Mouse (Mus musculus): ENCODE measurements around the gene Fmo3. TPM values are rescaled to one million over a fixed set of nuclear protein-coding genes. Genes with fewer than 3 reads are reported as not detected.

Fmo3 gene
- polyA plus RNA-seq, 1 experiment from 2014 or later, result 0.08 TPM

DNA sequence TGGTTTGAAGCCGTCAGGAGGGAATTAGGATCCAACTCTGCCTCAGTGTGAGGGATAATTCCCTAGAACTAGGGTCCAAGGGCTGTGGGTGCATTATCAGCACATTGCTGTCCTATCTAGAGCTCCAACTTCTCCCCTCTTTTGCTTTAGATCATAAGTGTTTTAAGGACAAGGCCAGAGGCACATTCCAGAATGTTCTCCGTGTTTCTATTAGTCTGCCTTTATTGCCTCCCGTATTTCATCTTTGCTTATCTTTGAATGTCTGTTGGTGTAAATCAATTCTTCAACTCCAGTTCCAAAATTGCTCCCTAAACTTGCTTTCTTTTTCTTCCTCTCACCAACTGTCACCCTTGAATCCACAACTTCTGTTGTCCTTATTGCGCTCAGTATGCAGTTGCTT is 51.9 kb downstream of the Fmo3 start:
- H3K27ac ChIP-seq (ENCODE audit: low read depth), result no peak overlapping the region
- H3K9ac ChIP-seq (replicated peaks), result no peak overlapping the region
- TF ChIP-seq EP300 (IDR thresholded peaks at IDR 0.05; ENCODE audit: low read depth) (no peak), CTCF (IDR thresholded peaks at IDR 0.05; ENCODE audit: low read depth) (no peak)
- H3K4me3 ChIP-seq (ENCODE audit: low read depth, low read length), result no peak overlapping the region
- H3K4me1 ChIP-seq (ENCODE audit: insufficient read depth), result no peaks in the 10 kb centered on the region
- ATAC-seq (no peak), DNase-seq (no peak)
- WGBS (ENCODE audit: insufficient replicate concordance), result 77% methylated on average over 4 of the region's 4 CpGs
- H3K4me2 ChIP-seq (ENCODE audit: low read depth, low read length), result no peak overlapping the region
- H3K27me3 ChIP-seq (ENCODE audit: insufficient read depth, low read length), result no peaks in the 10 kb centered on the region
- H3K36me3 ChIP-seq (replicated peaks; ENCODE audit: insufficient read depth, low read length), result no peaks in the 10 kb centered on the region
- H3K9me3 ChIP-seq (ENCODE audit: low read length), result no peaks in the 10 kb centered on the region

- no peak overlapping the region for H3K4me3 ChIP-seq (ENCODE audit: low read depth, low read length)
- no peak overlapping the region for H3K4me2 ChIP-seq (ENCODE audit: low read depth, low read length)
- no peaks in the 10 kb centered on the region for H3K4me1 ChIP-seq (ENCODE audit: insufficient read depth)
- ATAC-seq (no peak), DNase-seq (no peak)
- no peak overlapping the region for H3K27ac ChIP-seq (ENCODE audit: low read depth)
- 79% methylated on average over 5 of the region's 5 CpGs for WGBS (ENCODE audit: insufficient replicate concordance)
- no peak overlapping the region for H3K9ac ChIP-seq (replicated peaks)
- H3K27me3 ChIP-seq (ENCODE audit: insufficient read depth, low read length), result no peaks in the 10 kb centered on the region
- H3K9me3 ChIP-seq (ENCODE audit: low read length), result no peaks in the 10 kb centered on the region
- no peaks in the 10 kb centered on the region for H3K36me3 ChIP-seq (replicated peaks; ENCODE audit: insufficient read depth, low read length)
- TF ChIP-seq CTCF (IDR thresholded peaks at IDR 0.05; ENCODE audit: low read depth) (no peak), EP300 (IDR thresholded peaks at IDR 0.05; ENCODE audit: low read depth) (no peak)
Observed at GRCm38 (mm10) chr1:162931880-162932279, 52.4 kb downstream of the Fmo3 start.

GRCm38 (mm10) chr1:162931310-162931875 is 52.9 kb downstream of the Fmo3 start:
- no peaks in the 10 kb centered on the region for H3K9me3 ChIP-seq (ENCODE audit: low read length)
- ATAC-seq (no peak; the same call in 1 of the 2 replicates), DNase-seq (no peak)
- no peak overlapping the region for H3K27ac ChIP-seq (ENCODE audit: low read depth)
- TF ChIP-seq EP300 (IDR thresholded peaks at IDR 0.05; ENCODE audit: low read depth) (peak; percentile 7; the same call in 1 of the 2 replicates), CTCF (IDR thresholded peaks at IDR 0.05; ENCODE audit: low read depth) (no peak)
- 58% methylated on average over 4 of the region's 4 CpGs for WGBS (ENCODE audit: insufficient replicate concordance)
- no peak overlapping the region for H3K9ac ChIP-seq (replicated peaks)
- H3K27me3 ChIP-seq (ENCODE audit: insufficient read depth, low read length), result no peaks in the 10 kb centered on the region
- H3K4me2 ChIP-seq (ENCODE audit: low read depth, low read length), result no peak overlapping the region
- no peak overlapping the region for H3K4me3 ChIP-seq (ENCODE audit: low read depth, low read length)
- no peaks in the 10 kb centered on the region for H3K4me1 ChIP-seq (ENCODE audit: insufficient read depth)
- H3K36me3 ChIP-seq (replicated peaks; ENCODE audit: insufficient read depth, low read length), result no peaks in the 10 kb centered on the region

DNA sequence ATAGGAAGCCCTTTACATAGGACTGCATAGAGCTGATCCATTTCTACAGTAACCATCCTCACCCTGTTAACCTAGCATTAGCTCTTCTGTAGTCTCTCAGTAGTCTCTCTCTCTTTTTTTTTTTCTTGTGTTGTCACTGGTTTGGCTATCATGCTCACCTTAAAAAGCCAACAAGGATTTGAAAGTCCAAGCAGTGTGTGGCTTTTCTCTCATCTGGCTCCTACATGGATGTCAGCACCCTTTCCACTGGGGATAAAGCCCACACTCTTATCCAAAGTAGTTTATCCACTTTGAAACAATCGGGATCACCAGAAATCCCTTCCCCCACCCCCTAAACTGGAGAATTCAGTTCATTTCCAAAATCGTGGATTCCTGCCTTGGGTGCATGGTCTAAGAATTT is 53.7 kb downstream of the Fmo3 start:
- Histone ChIP-seq H3K4me2 (ENCODE audit: low read depth, low read length) (no peak overlapping the region), H3K27ac (ENCODE audit: low read depth) (no peak overlapping the region), H3K27me3 (ENCODE audit: insufficient read depth, low read length) (no peaks in the 10 kb centered on the region), H3K9me3 (ENCODE audit: low read length) (no peaks in the 10 kb centered on the region), H3K4me3 (ENCODE audit: low read depth, low read length) (no peak overlapping the region), H3K36me3 (replicated peaks; ENCODE audit: insufficient read depth, low read length) (no peaks in the 10 kb centered on the region), H3K4me1 (ENCODE audit: insufficient read depth) (no peaks in the 10 kb centered on the region), H3K9ac (replicated peaks) (no peak overlapping the region)
- TF ChIP-seq CTCF (IDR thresholded peaks at IDR 0.05; ENCODE audit: low read depth), result no peak
- no peak for TF ChIP-seq EP300 (IDR thresholded peaks at IDR 0.05; ENCODE audit: low read depth)
- 62% methylated on average over 2 of the region's 2 CpGs for WGBS (ENCODE audit: insufficient replicate concordance)
- DNase-seq, result no peak
- ATAC-seq, result no peak

DNA sequence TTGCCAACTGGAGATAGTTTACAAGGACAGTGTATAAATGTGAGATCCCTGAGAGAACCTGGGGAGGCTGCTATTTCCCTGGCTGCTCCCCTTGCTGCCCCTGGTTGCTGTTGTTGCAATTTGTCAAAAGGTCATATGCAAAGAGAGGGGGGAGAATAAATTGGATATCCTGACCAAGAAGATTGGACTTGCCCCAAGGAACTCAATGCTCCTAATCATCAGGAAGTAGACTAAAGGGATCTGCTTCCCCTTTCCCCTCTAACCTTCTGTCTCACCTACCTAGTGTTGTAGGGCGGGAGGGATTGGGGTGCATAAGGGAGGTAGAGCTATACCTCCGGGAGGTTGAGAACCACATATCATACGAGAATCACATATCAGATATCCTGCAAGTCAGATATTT is 55.2 kb downstream of the Fmo3 start:
- ATAC-seq (no peak), DNase-seq (no peak)
- Histone ChIP-seq H3K27me3 (ENCODE audit: insufficient read depth, low read length) (no peaks in the 10 kb centered on the region), H3K27ac (ENCODE audit: low read depth) (no peak overlapping the region), H3K36me3 (replicated peaks; ENCODE audit: insufficient read depth, low read length) (no peaks in the 10 kb centered on the region), H3K4me1 (ENCODE audit: insufficient read depth) (no peaks in the 10 kb centered on the region), H3K9me3 (ENCODE audit: low read length) (no peaks in the 10 kb centered on the region), H3K4me3 (ENCODE audit: low read depth, low read length) (no peak overlapping the region), H3K4me2 (ENCODE audit: low read depth, low read length) (no peak overlapping the region), H3K9ac (replicated peaks) (no peak overlapping the region)
- WGBS (ENCODE audit: insufficient replicate concordance), result 63% methylated on average over 3 of the region's 3 CpGs
- TF ChIP-seq EP300 (IDR thresholded peaks at IDR 0.05; ENCODE audit: low read depth) (no peak), CTCF (IDR thresholded peaks at IDR 0.05; ENCODE audit: low read depth) (no peak)

- Histone ChIP-seq H3K4me2 (ENCODE audit: low read depth, low read length) (no peak overlapping the region), H3K27ac (ENCODE audit: low read depth) (no peak overlapping the region), H3K9me3 (ENCODE audit: low read length) (no peaks in the 10 kb centered on the region), H3K4me1 (ENCODE audit: insufficient read depth) (no peaks in the 10 kb centered on the region), H3K4me3 (ENCODE audit: low read depth, low read length) (no peak overlapping the region), H3K9ac (replicated peaks) (no peak overlapping the region), H3K36me3 (replicated peaks; ENCODE audit: insufficient read depth, low read length) (no peaks in the 10 kb centered on the region), H3K27me3 (ENCODE audit: insufficient read depth, low read length) (no peaks in the 10 kb centered on the region)
- no peak for ATAC-seq
- WGBS (ENCODE audit: insufficient replicate concordance), result 67% methylated on average over 1 of the region's 1 CpGs
- DNase-seq, result no peak
- TF ChIP-seq EP300 (IDR thresholded peaks at IDR 0.05; ENCODE audit: low read depth), result no peak
- no peak for TF ChIP-seq CTCF (IDR thresholded peaks at IDR 0.05; ENCODE audit: low read depth)
Observed at GRCm38 (mm10) chr1:162925121-162925520, 59.2 kb downstream of the Fmo3 start.

DNA sequence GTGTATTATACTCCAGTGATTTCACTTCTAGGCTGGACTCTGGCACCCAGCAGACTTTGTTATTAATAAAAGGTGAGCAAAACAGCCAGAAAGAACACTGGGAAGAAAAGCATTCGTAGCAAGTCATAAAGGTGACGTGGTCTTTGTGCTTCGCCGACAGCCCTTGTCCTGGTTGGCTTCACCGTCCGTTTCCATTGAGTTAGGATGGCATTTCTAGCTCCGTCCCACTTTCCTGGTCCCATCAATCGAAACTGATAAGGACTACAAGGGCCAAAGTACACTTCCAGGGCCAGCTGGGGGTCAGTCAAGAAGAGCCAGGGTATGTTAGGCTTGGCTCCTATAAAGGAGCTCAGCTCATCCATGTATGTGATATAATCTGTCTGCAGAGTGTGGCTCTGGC is 67.7 kb downstream of the Fmo3 start:
- no peak overlapping the region for H3K4me3 ChIP-seq (ENCODE audit: low read depth, low read length)
- H3K9ac ChIP-seq (replicated peaks), result no peak overlapping the region
- H3K36me3 ChIP-seq (replicated peaks; ENCODE audit: insufficient read depth, low read length), result no peaks in the 10 kb centered on the region
- no peak overlapping the region for H3K4me2 ChIP-seq (ENCODE audit: low read depth, low read length)
- no peak overlapping the region for H3K27ac ChIP-seq (ENCODE audit: low read depth)
- no peak for DNase-seq
- H3K9me3 ChIP-seq (ENCODE audit: low read length), result no peaks in the 10 kb centered on the region
- no peak for TF ChIP-seq EP300 (IDR thresholded peaks at IDR 0.05; ENCODE audit: low read depth)
- TF ChIP-seq CTCF (IDR thresholded peaks at IDR 0.05; ENCODE audit: low read depth), result no peak
- ATAC-seq, result no peak
- 73% methylated on average over 8 of the region's 8 CpGs for WGBS (ENCODE audit: insufficient replicate concordance)
- H3K27me3 ChIP-seq (ENCODE audit: insufficient read depth, low read length), result no peaks in the 10 kb centered on the region
- no peaks in the 10 kb centered on the region for H3K4me1 ChIP-seq (ENCODE audit: insufficient read depth)
